Mouse (Mus musculus): Measurements from ENCODE around the gene Nabp2.

The Nabp2 gene

GRCm38 (mm10) chr10:128411211-128412054 lies at the start of gene Nabp2, which contains the start of gene Rnf41:
Gene Nabp2 (minus strand): TSS chr10:128411492.
Gene Rnf41 (plus strand): TSS chr10:128411657.
- peak; percentile 96 for DNase-seq (ENCODE audit: low spot score)

- DNase-seq (ENCODE audit: low spot score): no peak
These were observed 49.0 kb upstream of the Nabp2 start for GRCm38 (mm10) chr10:128460270-128460630.

- peak; percentile 19 for DNase-seq (ENCODE audit: low spot score)
These were observed 48.3 kb upstream of the Nabp2 start for GRCm38 (mm10) chr10:128459409-128460269.

GRCm38 (mm10) chr10:128458719-128459408 lies 47.6 kb upstream of the Nabp2 start, which contains the start of gene Smarcc2:
Gene Smarcc2 (plus strand): TSS chr10:128459248.
- peak; percentile 69 for DNase-seq (ENCODE audit: low spot score)

- DNase-seq (ENCODE audit: low spot score): peak; percentile 99
These were observed 47.0 kb upstream of the Nabp2 start for GRCm38 (mm10) chr10:128458348-128458718.

GRCm38 (mm10) chr10:128457676-128458075 lies 46.4 kb upstream of the Nabp2 start:
- no peak for DNase-seq (ENCODE audit: low spot score)

GRCm38 (mm10) chr10:128455280-128455679 lies 44.0 kb upstream of the Nabp2 start:
- DNase-seq (ENCODE audit: low spot score): peak; percentile 21

- no peak for DNase-seq (ENCODE audit: low spot score)
These were observed 43.2 kb upstream of the Nabp2 start for GRCm38 (mm10) chr10:128454471-128454870.

GRCm38 (mm10) chr10:128451014-128451413 lies 39.7 kb upstream of the Nabp2 start:
- DNase-seq (ENCODE audit: low spot score): no peak

GRCm38 (mm10) chr10:128445407-128445806 lies 34.1 kb upstream of the Nabp2 start:
- no peak for DNase-seq (ENCODE audit: low spot score)

GRCm38 (mm10) chr10:128444354-128444753 lies 33.1 kb upstream of the Nabp2 start:
- DNase-seq (ENCODE audit: low spot score): no peak

- DNase-seq (ENCODE audit: low spot score): no peak
These were observed 31.4 kb upstream of the Nabp2 start for GRCm38 (mm10) chr10:128442718-128443117.

GRCm38 (mm10) chr10:128441324-128442119 lies 30.2 kb upstream of the Nabp2 start:
- no peak for DNase-seq (ENCODE audit: low spot score)

GRCm38 (mm10) chr10:128440407-128440806 lies 29.1 kb upstream of the Nabp2 start:
- no peak for DNase-seq (ENCODE audit: low spot score)

GRCm38 (mm10) chr10:128438675-128439279 lies 27.5 kb upstream of the Nabp2 start:
- DNase-seq (ENCODE audit: low spot score): no peak

GRCm38 (mm10) chr10:128436376-128436775 lies 25.1 kb upstream of the Nabp2 start:
- DNase-seq (ENCODE audit: low spot score): no peak

- no peak for DNase-seq (ENCODE audit: low spot score)
These were observed 24.6 kb upstream of the Nabp2 start for GRCm38 (mm10) chr10:128435873-128436272.

GRCm38 (mm10) chr10:128435186-128435823 lies 24.0 kb upstream of the Nabp2 start:
- DNase-seq (ENCODE audit: low spot score): no peak

- DNase-seq (ENCODE audit: low spot score): no peak
These were observed 23.4 kb upstream of the Nabp2 start for GRCm38 (mm10) chr10:128434681-128435080.

GRCm38 (mm10) chr10:128433417-128433816 lies 22.1 kb upstream of the Nabp2 start:
- DNase-seq (ENCODE audit: low spot score): no peak

All from ovary, postnatal 10 days (tissue).